Mouse (Mus musculus): ENCODE results near the gene Cdh6. TPM values are rescaled to one million over a fixed set of nuclear protein-coding genes. Genes with fewer than 3 reads are reported as not detected.

Gene Cdh6
- total and polyA plus RNA-seq, 2 experiments, result 0.01 to 0.09 TPM

- H3K36me3 ChIP-seq (ENCODE audit: control insufficient read depth, insufficient read depth, low read length), result no peaks in the 10 kb centered on the region
- no peaks in the 10 kb centered on the region for H3K4me1 ChIP-seq (ENCODE audit: control insufficient read depth, insufficient read depth, low read length)
- 57% methylated on average over 16 of the region's 16 CpGs for WGBS
- DNase-seq (ENCODE audit: extremely low read depth, low read depth, low spot score), result no peak
- no peak overlapping the region for H3K4me3 ChIP-seq (ENCODE audit: insufficient read depth, low read depth, low read length)
- H3K27me3 ChIP-seq (ENCODE audit: control insufficient read depth, insufficient read depth, low read length), result no peaks in the 10 kb centered on the region; the same call in 1 of the 2 replicates
- no peak overlapping the region for H3K9ac ChIP-seq (ENCODE audit: low read depth, low read length)
- TF ChIP-seq CTCF (IDR thresholded peaks at IDR 0.05; ENCODE audit: low read depth, low read length) (no peak), POLR2A (IDR thresholded peaks at IDR 0.05; ENCODE audit: extremely low read depth, insufficient read depth, low read length) (no peak)
- no peaks in the 10 kb centered on the region for H3K79me2 ChIP-seq (ENCODE audit: control insufficient read depth, insufficient read depth, low read length)
- no peak overlapping the region for H3K27ac ChIP-seq (replicated peaks; ENCODE audit: insufficient read depth, low read depth, low read length)
These were observed 139.0 kb downstream of the Cdh6 start for GRCm38 (mm10) chr15:13034436-13034835.

GRCm38 (mm10) chr15:13030641-13031040 lies 142.8 kb downstream of the Cdh6 start:
- H3K36me3 ChIP-seq (ENCODE audit: control insufficient read depth, insufficient read depth, low read length), result no peaks in the 10 kb centered on the region
- no peaks in the 10 kb centered on the region; the same call in 1 of the 2 replicates for H3K27me3 ChIP-seq (ENCODE audit: control insufficient read depth, insufficient read depth, low read length)
- H3K4me1 ChIP-seq (ENCODE audit: control insufficient read depth, insufficient read depth, low read length), result no peaks in the 10 kb centered on the region
- DNase-seq (ENCODE audit: extremely low read depth, low read depth, low spot score), result no peak
- no peak overlapping the region for H3K4me3 ChIP-seq (ENCODE audit: insufficient read depth, low read depth, low read length)
- H3K27ac ChIP-seq (replicated peaks; ENCODE audit: insufficient read depth, low read depth, low read length), result no peak overlapping the region
- no peak for TF ChIP-seq POLR2A (IDR thresholded peaks at IDR 0.05; ENCODE audit: extremely low read depth, insufficient read depth, low read length)
- TF ChIP-seq CTCF (IDR thresholded peaks at IDR 0.05; ENCODE audit: low read depth, low read length), result no peak
- 75% methylated on average over 2 of the region's 2 CpGs for WGBS
- H3K79me2 ChIP-seq (ENCODE audit: control insufficient read depth, insufficient read depth, low read length), result no peaks in the 10 kb centered on the region
- no peak overlapping the region for H3K9ac ChIP-seq (ENCODE audit: low read depth, low read length)

GRCm38 (mm10) chr15:13027513-13027912 lies 146.0 kb downstream of the Cdh6 start:
- no peak for TF ChIP-seq CTCF (IDR thresholded peaks at IDR 0.05; ENCODE audit: low read depth, low read length)
- no peak for TF ChIP-seq POLR2A (IDR thresholded peaks at IDR 0.05; ENCODE audit: extremely low read depth, insufficient read depth, low read length)
- WGBS, result 58% methylated on average over 5 of the region's 5 CpGs
- Histone ChIP-seq H3K27me3 (ENCODE audit: control insufficient read depth, insufficient read depth, low read length) (no peaks in the 10 kb centered on the region), H3K27ac (replicated peaks; ENCODE audit: insufficient read depth, low read depth, low read length) (no peak overlapping the region), H3K79me2 (ENCODE audit: control insufficient read depth, insufficient read depth, low read length) (no peaks in the 10 kb centered on the region), H3K4me1 (ENCODE audit: control insufficient read depth, insufficient read depth, low read length) (no peaks in the 10 kb centered on the region), H3K4me3 (ENCODE audit: insufficient read depth, low read depth, low read length) (no peak overlapping the region), H3K36me3 (ENCODE audit: control insufficient read depth, insufficient read depth, low read length) (no peaks in the 10 kb centered on the region), H3K9ac (ENCODE audit: low read depth, low read length) (no peak overlapping the region)
- DNase-seq (ENCODE audit: extremely low read depth, low read depth, low spot score), result no peak

GRCm38 (mm10) chr15:13016756-13017357 lies 156.6 kb downstream of the Cdh6 start:
- no peak overlapping the region for H3K27ac ChIP-seq (replicated peaks; ENCODE audit: insufficient read depth, low read depth, low read length)
- H3K36me3 ChIP-seq (ENCODE audit: control insufficient read depth, insufficient read depth, low read length), result no peaks in the 10 kb centered on the region
- no peaks in the 10 kb centered on the region for H3K27me3 ChIP-seq (ENCODE audit: control insufficient read depth, insufficient read depth, low read length)
- H3K4me3 ChIP-seq (ENCODE audit: insufficient read depth, low read depth, low read length), result no peak overlapping the region
- TF ChIP-seq POLR2A (IDR thresholded peaks at IDR 0.05; ENCODE audit: extremely low read depth, insufficient read depth, low read length), result no peak
- no peak for TF ChIP-seq CTCF (IDR thresholded peaks at IDR 0.05; ENCODE audit: low read depth, low read length)
- no peak overlapping the region for H3K9ac ChIP-seq (ENCODE audit: low read depth, low read length)
- H3K4me1 ChIP-seq (ENCODE audit: control insufficient read depth, insufficient read depth, low read length), result no peaks in the 10 kb centered on the region
- WGBS, result 74% methylated on average over 2 of the region's 2 CpGs
- DNase-seq (ENCODE audit: extremely low read depth, low read depth, low spot score), result no peak
- H3K79me2 ChIP-seq (ENCODE audit: control insufficient read depth, insufficient read depth, low read length), result no peaks in the 10 kb centered on the region

- Histone ChIP-seq H3K79me2 (ENCODE audit: control insufficient read depth, insufficient read depth, low read length) (no peaks in the 10 kb centered on the region), H3K27ac (replicated peaks; ENCODE audit: insufficient read depth, low read depth, low read length) (no peak overlapping the region), H3K4me1 (ENCODE audit: control insufficient read depth, insufficient read depth, low read length) (no peaks in the 10 kb centered on the region), H3K9ac (ENCODE audit: low read depth, low read length) (no peak overlapping the region), H3K27me3 (ENCODE audit: control insufficient read depth, insufficient read depth, low read length) (no peaks in the 10 kb centered on the region; the same call in 1 of the 2 replicates), H3K36me3 (ENCODE audit: control insufficient read depth, insufficient read depth, low read length) (no peaks in the 10 kb centered on the region), H3K4me3 (ENCODE audit: insufficient read depth, low read depth, low read length) (no peak overlapping the region)
- 68% methylated on average over 4 of the region's 4 CpGs for whole genome bisulfite sequencing
- TF ChIP-seq CTCF (IDR thresholded peaks at IDR 0.05; ENCODE audit: low read depth, low read length) (no peak), POLR2A (IDR thresholded peaks at IDR 0.05; ENCODE audit: extremely low read depth, insufficient read depth, low read length) (no peak)
- DNase-seq (ENCODE audit: extremely low read depth, low read depth, low spot score), result no peak
These were observed 164.7 kb downstream of the Cdh6 start for GRCm38 (mm10) chr15:13008803-13009202.

GRCm38 (mm10) chr15:13005934-13006333 lies 167.5 kb downstream of the Cdh6 start:
- DNase-seq (ENCODE audit: extremely low read depth, low read depth, low spot score), result no peak
- H3K4me1 ChIP-seq (ENCODE audit: control insufficient read depth, insufficient read depth, low read length), result no peaks in the 10 kb centered on the region
- H3K4me3 ChIP-seq (ENCODE audit: insufficient read depth, low read depth, low read length), result no peak overlapping the region
- no peak for TF ChIP-seq CTCF (IDR thresholded peaks at IDR 0.05; ENCODE audit: low read depth, low read length)
- no peak for TF ChIP-seq POLR2A (IDR thresholded peaks at IDR 0.05; ENCODE audit: extremely low read depth, insufficient read depth, low read length)
- H3K36me3 ChIP-seq (ENCODE audit: control insufficient read depth, insufficient read depth, low read length), result no peaks in the 10 kb centered on the region
- H3K27me3 ChIP-seq (ENCODE audit: control insufficient read depth, insufficient read depth, low read length), result no peaks in the 10 kb centered on the region; the same call in 1 of the 2 replicates
- 70% methylated on average over 13 of the region's 13 CpGs for WGBS
- H3K9ac ChIP-seq (ENCODE audit: low read depth, low read length), result no peak overlapping the region
- H3K79me2 ChIP-seq (ENCODE audit: control insufficient read depth, insufficient read depth, low read length), result no peaks in the 10 kb centered on the region
- H3K27ac ChIP-seq (replicated peaks; ENCODE audit: insufficient read depth, low read depth, low read length), result no peak overlapping the region

All from liver, adult 2 months (tissue).